Mouse (Mus musculus) testis, adult 2 months (tissue): Measurements from ENCODE around the gene Slc6a2. TPM values are rescaled to one million over a fixed set of nuclear protein-coding genes. Genes with fewer than 3 reads are reported as not detected.

Experiments used
- H3K27ac ChIP-seq: fragments of 200-500 bp; 2 replicates; pipeline ENCODE4 v1.5.1; 2012; ENCODE audit warnings: low read depth, low read length; ENCODE audit not compliant: control insufficient read depth, insufficient read depth
- H3K27me3 ChIP-seq: fragments of 200-500 bp; 2 replicates; pipeline ENCODE4 v1.6.1; 2012; ENCODE audit warnings: mild to moderate bottlenecking, low read length, moderate library complexity; ENCODE audit not compliant: control insufficient read depth, insufficient read depth
- H3K36me3 ChIP-seq: fragments of 200-500 bp; 2 replicates; pipeline ENCODE4 v1.6.1; 2012; ENCODE audit warnings: mild to moderate bottlenecking, low read length; ENCODE audit not compliant: control insufficient read depth, insufficient read depth
- H3K4me1 ChIP-seq: fragments of 200-500 bp; 2 replicates; pipeline ENCODE4 v1.6.1; 2012; ENCODE audit warnings: low read length; ENCODE audit not compliant: control insufficient read depth, insufficient read depth
- H3K4me3 ChIP-seq: fragments of 200-500 bp; 2 replicates; pipeline ENCODE4 v1.5.1; 2012; ENCODE audit warnings: low read depth, mild to moderate bottlenecking, low read length, moderate library complexity, mixed read lengths; ENCODE audit not compliant: control insufficient read depth
- CTCF ChIP-seq: fragments of 200-500 bp; IDR thresholded peaks from 2 replicates; pipeline ENCODE4 v1.5.1; 2012; ENCODE audit warnings: low read depth, mild to moderate bottlenecking, inconsistent platforms, low read length, moderate library complexity; ENCODE audit not compliant: control insufficient read depth, insufficient read depth, insufficient replicate concordance
- POLR2A ChIP-seq: fragments of 200-500 bp; IDR thresholded peaks from 2 replicates; pipeline ENCODE4 v1.6.1; 2012; ENCODE audit warnings: low read depth, mild to moderate bottlenecking, inconsistent platforms, low read length, moderate library complexity; ENCODE audit not compliant: control insufficient read depth
- polyA plus RNA-seq: library from polyadenylated mRNA; depleted of rRNA; stranded (reverse); fragments of >200 nt; gene quantifications from 2 replicates; pipeline ENCODE4 v1.2.3, GENCODE M21; 2012; rRNA removed

Gene Slc6a2
- 0.02 and 0.05 TPM in 2 replicates for polyA plus RNA-seq

- no peaks in the 10 kb centered on the region for H3K36me3 ChIP-seq
- H3K4me1 ChIP-seq: peaks cover 10% of the 10 kb centered on the region
- no peak within 1 kb of the TSS for H3K27ac ChIP-seq
- TF ChIP-seq POLR2A (no peak), CTCF (no peak)
- peak within 1 kb of the TSS; percentile 6; the same call in 1 of the 2 replicates for H3K4me3 ChIP-seq
- no peaks in the 10 kb centered on the region for H3K27me3 ChIP-seq
Measured at GRCm38 (mm10) chr8:92959779-92960178, at the start of gene Slc6a2. TSS of gene Slc6a2 (plus strand) at chr8:92960079.

GRCm38 (mm10) chr8:92911477-92911876 is 48.4 kb upstream of the Slc6a2 start:
- no peak overlapping the region for H3K4me3 ChIP-seq
- TF ChIP-seq CTCF (no peak), POLR2A (no peak)
- H3K4me1 ChIP-seq: no peaks in the 10 kb centered on the region
- no peaks in the 10 kb centered on the region for H3K27me3 ChIP-seq
- H3K27ac ChIP-seq: no peak overlapping the region
- H3K36me3 ChIP-seq: no peaks in the 10 kb centered on the region

- H3K27ac ChIP-seq: no peak overlapping the region
- TF ChIP-seq CTCF (no peak), POLR2A (no peak)
- H3K4me1 ChIP-seq: no peaks in the 10 kb centered on the region
- no peak overlapping the region for H3K4me3 ChIP-seq
- no peaks in the 10 kb centered on the region for H3K36me3 ChIP-seq
- no peaks in the 10 kb centered on the region for H3K27me3 ChIP-seq
Measured at GRCm38 (mm10) chr8:92913396-92913795, 46.5 kb upstream of the Slc6a2 start.

- H3K4me3 ChIP-seq: no peak overlapping the region
- H3K4me1 ChIP-seq: no peaks in the 10 kb centered on the region
- no peaks in the 10 kb centered on the region for H3K27me3 ChIP-seq
- no peak overlapping the region for H3K27ac ChIP-seq
- TF ChIP-seq POLR2A (no peak), CTCF (no peak)
- H3K36me3 ChIP-seq: no peaks in the 10 kb centered on the region
Measured at GRCm38 (mm10) chr8:92916082-92916481, 43.8 kb upstream of the Slc6a2 start.

GRCm38 (mm10) chr8:92921768-92922167 is 38.1 kb upstream of the Slc6a2 start:
- Histone ChIP-seq H3K36me3 (no peaks in the 10 kb centered on the region), H3K27ac (no peak overlapping the region), H3K4me3 (no peak overlapping the region), H3K27me3 (no peaks in the 10 kb centered on the region), H3K4me1 (no peaks in the 10 kb centered on the region)
- no peak for TF ChIP-seq POLR2A
- TF ChIP-seq CTCF: no peak

- TF ChIP-seq POLR2A (no peak), CTCF (no peak)
- Histone ChIP-seq H3K27me3 (no peaks in the 10 kb centered on the region), H3K36me3 (no peaks in the 10 kb centered on the region), H3K4me1 (no peaks in the 10 kb centered on the region), H3K4me3 (no peak overlapping the region), H3K27ac (no peak overlapping the region)
Measured at GRCm38 (mm10) chr8:92928986-92929385, 30.9 kb upstream of the Slc6a2 start.

- TF ChIP-seq CTCF (no peak), POLR2A (no peak)
- H3K27me3 ChIP-seq: no peaks in the 10 kb centered on the region
Measured at GRCm38 (mm10) chr8:92938056-92938455, 21.8 kb upstream of the Slc6a2 start.

GRCm38 (mm10) chr8:92949071-92949470 is 10.8 kb upstream of the Slc6a2 start:
- no peak overlapping the region for H3K4me3 ChIP-seq
- H3K36me3 ChIP-seq: no peaks in the 10 kb centered on the region
- H3K27ac ChIP-seq: no peak overlapping the region
- H3K27me3 ChIP-seq: no peaks in the 10 kb centered on the region
- H3K4me1 ChIP-seq: no peaks in the 10 kb centered on the region
- TF ChIP-seq POLR2A (no peak), CTCF (no peak)

More at GRCm38 (mm10) chr8:92938056-92938455, 21.8 kb upstream of the Slc6a2 start:
- no peaks in the 10 kb centered on the region for H3K4me1 ChIP-seq
- H3K27ac ChIP-seq: no peak overlapping the region
- no peaks in the 10 kb centered on the region for H3K36me3 ChIP-seq
- no peak overlapping the region for H3K4me3 ChIP-seq
